Mouse (Mus musculus) midbrain, embryonic 13.5 days (tissue): Measurements from ENCODE around the gene Dennd6a. TPM values are rescaled to one million over a fixed set of nuclear protein-coding genes. Genes with fewer than 3 reads are reported as not detected.

Experiments used
- ATAC-seq: fragments of 200-750 bp; cut with Nextera tagmentation; 2 replicates; pipeline ENCODE4 v1.8.0; 2017; ENCODE audit warnings: mild to moderate bottlenecking, moderate TSS enrichment, moderate library complexity
- H3K27ac ChIP-seq: fragments of 300-500 bp; sonication (generic); 2 replicates; pipeline ENCODE4 v1.5.1; 2015; ENCODE audit warnings: inconsistent platforms, mild to moderate bottlenecking, moderate library complexity
- H3K27me3 ChIP-seq: fragments of 300-500 bp; sonication (generic); 2 replicates; pipeline ENCODE4 v1.6.1; 2015; ENCODE audit warnings: mild to moderate bottlenecking, inconsistent platforms
- H3K36me3 ChIP-seq: fragments of 300-500 bp; sonication (generic); 2 replicates; pipeline ENCODE4 v1.6.1; 2015; ENCODE audit warnings: mild to moderate bottlenecking, inconsistent platforms
- H3K4me1 ChIP-seq: fragments of 300-500 bp; sonication (generic); replicated peaks from 2 replicates; pipeline ENCODE4 v1.6.1; 2015; ENCODE audit warnings: inconsistent platforms
- H3K4me2 ChIP-seq: fragments of 300-500 bp; sonication (generic); replicated peaks from 2 replicates; pipeline ENCODE4 v1.6.1; 2015; ENCODE audit warnings: moderate library complexity, mild to moderate bottlenecking, inconsistent platforms
- H3K4me3 ChIP-seq: fragments of 300-500 bp; sonication (generic); replicated peaks from 2 replicates; pipeline ENCODE4 v1.5.1; 2015; ENCODE audit warnings: mild to moderate bottlenecking, inconsistent platforms
- H3K9ac ChIP-seq: fragments of 300-500 bp; sonication (generic); replicated peaks from 2 replicates; pipeline ENCODE4 v1.6.1; 2015; ENCODE audit warnings: mild to moderate bottlenecking, inconsistent platforms
- H3K9me3 ChIP-seq: fragments of 300-500 bp; sonication (generic); 2 replicates; pipeline ENCODE4 v1.6.1; 2016; ENCODE audit warnings: mild to moderate bottlenecking, inconsistent platforms
- WGBS: fragments of 180-500 bp; shearing (Covaris S2); methylation state at CpG from one replicate; pipeline ENCODE4 v1.1.7; 2015; 5-methylcytosine and 5-hydroxymethylcytosine counted together
- polyA plus RNA-seq: library from polyadenylated mRNA; unstranded; fragments of >200 nt; fragmentation: Nextera tagmentation; extraction: Ambion mirVana; gene quantifications from 2 replicates; pipeline ENCODE4 v1.2.1, GENCODE M21; 2015

The Dennd6a gene
- polyA plus RNA-seq, 1 experiment from 2014 or later: 21.8 TPM

DNA sequence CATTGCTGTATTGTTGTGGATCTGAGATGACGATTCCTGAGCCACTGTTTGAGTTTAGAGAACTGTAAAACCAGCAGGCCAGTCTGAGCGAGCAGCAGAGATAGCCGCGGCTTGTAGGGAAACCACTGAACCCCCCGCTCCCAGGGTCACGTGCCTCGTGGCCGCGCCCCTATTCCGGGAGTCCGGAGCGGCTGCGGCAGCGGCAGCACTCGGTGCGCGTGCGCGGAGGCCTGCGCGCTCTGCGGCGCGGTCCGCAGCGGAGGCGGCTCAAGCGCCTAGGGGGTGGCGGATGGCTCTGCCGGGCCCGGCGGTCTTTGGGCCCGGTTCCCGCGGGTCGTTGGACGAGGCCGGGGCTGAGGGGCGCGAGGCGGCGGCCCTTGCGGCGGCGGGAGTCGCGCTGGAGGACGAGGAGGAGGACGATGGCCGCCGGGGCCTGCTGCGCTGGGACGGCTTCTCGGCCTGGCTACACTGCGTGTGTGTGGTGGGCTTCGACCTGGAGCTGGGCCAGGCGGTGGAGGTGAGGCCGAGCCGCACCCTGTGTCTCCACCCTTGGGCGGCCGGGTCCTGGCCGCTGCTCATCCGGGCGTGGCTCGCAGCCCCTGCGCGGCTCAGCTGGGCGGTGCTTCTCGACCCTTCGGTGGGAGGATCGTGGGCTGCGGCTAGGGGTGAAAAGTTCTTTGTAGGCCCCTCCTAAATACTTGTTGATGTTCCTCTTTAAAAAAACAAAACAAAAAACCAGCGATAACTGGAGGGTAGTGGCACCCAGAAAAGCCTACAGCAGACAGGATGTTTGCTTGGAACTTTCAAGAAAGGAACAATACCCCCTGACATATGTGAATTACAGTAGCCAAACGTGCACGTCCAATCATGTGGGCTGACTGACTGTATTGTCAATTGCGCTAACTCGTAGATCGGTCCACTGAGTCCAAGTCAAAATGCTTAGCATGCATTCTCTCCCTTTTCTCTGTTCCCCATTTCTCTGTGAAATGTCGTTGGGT lies 6.0 kb downstream of the Dennd6a start:
- Histone ChIP-seq H3K9me3 (no peaks in the 10 kb centered on the region), H3K36me3 (no peaks in the 10 kb centered on the region), H3K4me1 (peaks cover 17% of the 10 kb centered on the region), H3K4me2 (peak overlapping the region; percentile 84), H3K27me3 (no peaks in the 10 kb centered on the region), H3K27ac (peak overlapping the region; percentile 95), H3K4me3 (peak overlapping the region; percentile 97), H3K9ac (peak overlapping the region; percentile 100)
- WGBS: under 1% methylated on average over 73 of the region's 79 CpGs
- peak; percentile 97 for ATAC-seq

DNA sequence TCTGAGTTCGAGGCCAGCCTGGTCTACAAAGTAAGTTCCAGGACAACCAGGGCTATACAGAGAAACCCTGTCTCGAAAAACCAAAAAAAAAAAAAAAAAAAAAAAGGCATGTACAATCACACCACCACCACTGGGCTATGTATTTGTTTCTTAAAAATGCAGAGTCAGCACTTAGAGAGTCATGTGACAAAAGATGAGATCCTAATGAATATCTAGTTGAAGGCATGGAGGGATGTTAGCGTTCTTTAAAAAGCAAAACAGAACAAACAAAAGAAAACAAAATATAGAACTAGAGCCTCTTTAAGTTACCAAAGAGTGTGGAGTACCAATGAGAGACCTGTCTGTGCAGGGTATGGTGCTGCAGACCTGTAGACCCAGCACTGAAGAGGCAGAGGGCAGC lies 10.0 kb downstream of the Dennd6a start:
- no peak overlapping the region for H3K9ac ChIP-seq
- no peak overlapping the region for H3K4me3 ChIP-seq
- ATAC-seq: no peak
- H3K27ac ChIP-seq: no peak overlapping the region
- no peaks in the 10 kb centered on the region for H3K27me3 ChIP-seq
- 0 out of 2 replicates have a peak, but pooled peaks cover 5% of the 10 kb centered on the region for H3K36me3 ChIP-seq
- H3K9me3 ChIP-seq: no peaks in the 10 kb centered on the region
- peaks cover 17% of the 10 kb centered on the region for H3K4me1 ChIP-seq
- 95% methylated on average over 2 of the region's 3 CpGs for WGBS
- H3K4me2 ChIP-seq: no peak overlapping the region

- no peak overlapping the region for H3K9ac ChIP-seq
- no peak overlapping the region for H3K4me2 ChIP-seq
- H3K9me3 ChIP-seq: no peaks in the 10 kb centered on the region
- H3K27ac ChIP-seq: no peak overlapping the region
- ATAC-seq: no peak
- no peaks in the 10 kb centered on the region for H3K27me3 ChIP-seq
- H3K4me3 ChIP-seq: no peak overlapping the region
- peaks cover under 1% of the 10 kb centered on the region; the same call in 1 of the 2 replicates for H3K4me1 ChIP-seq
- H3K36me3 ChIP-seq: 0 out of 2 replicates have a peak, but pooled peaks cover 5% of the 10 kb centered on the region
Measured at GRCm38 (mm10) chr14:26587116-26587515, 13.5 kb downstream of the Dennd6a start.

- Histone ChIP-seq H3K4me2 (no peak overlapping the region), H3K4me3 (no peak overlapping the region), H3K27me3 (no peaks in the 10 kb centered on the region), H3K27ac (no peak overlapping the region), H3K9ac (no peak overlapping the region), H3K9me3 (no peaks in the 10 kb centered on the region), H3K4me1 (no peaks in the 10 kb centered on the region), H3K36me3 (peaks cover 18% of the 10 kb centered on the region)
- no peak for ATAC-seq
Measured at GRCm38 (mm10) chr14:26591353-26591752, 17.7 kb downstream of the Dennd6a start.

GRCm38 (mm10) chr14:26593281-26593895 lies 19.7 kb downstream of the Dennd6a start:
- H3K27me3 ChIP-seq: no peaks in the 10 kb centered on the region
- H3K4me2 ChIP-seq: no peak overlapping the region
- H3K9ac ChIP-seq: no peak overlapping the region
- H3K36me3 ChIP-seq: peaks cover 30% of the 10 kb centered on the region
- ATAC-seq: no peak
- 86% methylated on average over 2 of the region's 2 CpGs for WGBS
- no peaks in the 10 kb centered on the region for H3K9me3 ChIP-seq
- H3K27ac ChIP-seq: no peak overlapping the region
- no peaks in the 10 kb centered on the region for H3K4me1 ChIP-seq
- no peak overlapping the region for H3K4me3 ChIP-seq

DNA sequence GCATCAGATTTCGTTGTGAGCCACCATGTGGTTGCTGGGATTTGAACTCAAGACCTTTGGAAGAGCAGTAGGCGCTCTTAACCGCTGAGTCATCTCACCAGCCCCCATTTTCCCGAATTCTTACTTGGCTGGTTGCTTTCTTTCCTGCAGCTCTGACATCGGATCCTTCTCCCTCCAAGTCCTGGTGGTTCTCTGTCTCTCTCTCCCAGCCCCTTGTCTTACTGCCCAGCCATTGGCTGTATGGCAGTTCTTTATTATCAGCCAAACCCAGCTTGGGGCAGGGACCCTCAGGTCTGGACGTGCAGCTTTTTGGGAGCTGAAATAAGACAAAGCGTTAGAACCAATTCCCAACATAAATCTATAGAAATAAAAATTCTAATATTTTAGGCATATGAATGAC lies 21.5 kb downstream of the Dennd6a start:
- 94% methylated on average over 7 of the region's 7 CpGs for WGBS
- Histone ChIP-seq H3K4me2 (no peak overlapping the region), H3K27ac (no peak overlapping the region), H3K4me1 (no peaks in the 10 kb centered on the region), H3K9ac (no peak overlapping the region), H3K4me3 (no peak overlapping the region), H3K36me3 (peaks cover 40% of the 10 kb centered on the region), H3K27me3 (no peaks in the 10 kb centered on the region), H3K9me3 (no peaks in the 10 kb centered on the region)
- no peak for ATAC-seq

GRCm38 (mm10) chr14:26595695-26596365 lies 22.2 kb downstream of the Dennd6a start:
- H3K4me1 ChIP-seq: no peaks in the 10 kb centered on the region
- no peak for ATAC-seq
- H3K4me3 ChIP-seq: no peak overlapping the region
- WGBS: 95% methylated on average over 5 of the region's 5 CpGs
- H3K36me3 ChIP-seq: peaks cover 40% of the 10 kb centered on the region
- H3K9ac ChIP-seq: no peak overlapping the region
- H3K27ac ChIP-seq: no peak overlapping the region
- no peaks in the 10 kb centered on the region for H3K9me3 ChIP-seq
- H3K4me2 ChIP-seq: no peak overlapping the region
- H3K27me3 ChIP-seq: no peaks in the 10 kb centered on the region

DNA sequence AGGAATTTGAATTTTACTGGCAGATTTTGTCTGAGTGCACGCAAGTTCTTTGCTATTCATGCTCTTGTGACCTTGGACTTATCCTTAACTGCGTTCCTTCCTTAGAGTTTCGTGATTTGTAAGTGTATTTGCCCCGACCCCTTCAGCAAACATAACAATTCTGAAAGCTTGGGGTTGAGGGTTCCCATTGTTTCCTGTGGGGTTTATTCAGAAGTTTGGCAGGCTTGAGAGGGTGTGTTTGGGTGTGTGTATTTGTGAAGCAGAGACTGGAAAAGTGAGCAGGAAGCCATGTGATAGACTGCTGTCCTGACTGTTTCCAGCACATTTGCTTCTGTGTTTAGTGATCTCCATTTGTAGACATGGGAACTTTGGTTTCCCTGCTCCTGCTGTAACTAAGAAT lies 31.7 kb downstream of the Dennd6a start:
- no peak for ATAC-seq
- Histone ChIP-seq H3K27ac (no peak overlapping the region), H3K4me1 (no peaks in the 10 kb centered on the region), H3K4me3 (no peak overlapping the region), H3K27me3 (no peaks in the 10 kb centered on the region), H3K9me3 (no peaks in the 10 kb centered on the region), H3K36me3 (peaks cover 57% of the 10 kb centered on the region), H3K9ac (no peak overlapping the region), H3K4me2 (no peak overlapping the region)
- WGBS: 78% methylated on average over 4 of the region's 4 CpGs

DNA sequence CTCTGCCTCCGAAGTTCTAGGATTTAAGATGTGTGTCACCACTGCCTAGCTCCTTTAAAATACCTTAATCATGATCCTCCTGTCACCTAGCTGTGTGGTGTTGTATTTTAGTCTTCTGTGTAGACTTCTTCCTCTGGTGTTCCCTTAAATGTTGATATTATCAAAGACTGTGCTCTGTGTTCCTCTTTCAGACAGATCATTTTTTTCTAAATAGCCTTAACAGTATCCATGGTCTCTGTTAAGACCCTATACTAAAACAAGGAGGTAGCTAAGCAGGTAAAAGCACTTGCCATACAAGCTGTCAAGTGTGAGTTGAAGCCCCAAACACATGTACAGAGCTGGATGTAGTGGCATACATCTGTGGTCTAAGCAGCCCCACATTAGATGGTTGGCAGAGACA lies 36.0 kb downstream of the Dennd6a start:
- Histone ChIP-seq H3K36me3 (peaks cover 78% of the 10 kb centered on the region), H3K27me3 (no peaks in the 10 kb centered on the region), H3K4me3 (no peak overlapping the region), H3K9ac (no peak overlapping the region), H3K4me1 (no peaks in the 10 kb centered on the region), H3K9me3 (no peaks in the 10 kb centered on the region), H3K4me2 (no peak overlapping the region), H3K27ac (no peak overlapping the region)
- 100% methylated on average over 1 of the region's 1 CpGs for WGBS
- no peak for ATAC-seq

- Histone ChIP-seq H3K9me3 (no peaks in the 10 kb centered on the region), H3K27me3 (no peaks in the 10 kb centered on the region), H3K27ac (no peak overlapping the region), H3K4me3 (no peak overlapping the region), H3K36me3 (peaks cover 76% of the 10 kb centered on the region), H3K4me2 (no peak overlapping the region), H3K4me1 (no peaks in the 10 kb centered on the region), H3K9ac (no peak overlapping the region)
- no peak for ATAC-seq
- 96% methylated on average over 4 of the region's 4 CpGs for WGBS
Measured at GRCm38 (mm10) chr14:26610689-26611088, 37.0 kb downstream of the Dennd6a start.

DNA sequence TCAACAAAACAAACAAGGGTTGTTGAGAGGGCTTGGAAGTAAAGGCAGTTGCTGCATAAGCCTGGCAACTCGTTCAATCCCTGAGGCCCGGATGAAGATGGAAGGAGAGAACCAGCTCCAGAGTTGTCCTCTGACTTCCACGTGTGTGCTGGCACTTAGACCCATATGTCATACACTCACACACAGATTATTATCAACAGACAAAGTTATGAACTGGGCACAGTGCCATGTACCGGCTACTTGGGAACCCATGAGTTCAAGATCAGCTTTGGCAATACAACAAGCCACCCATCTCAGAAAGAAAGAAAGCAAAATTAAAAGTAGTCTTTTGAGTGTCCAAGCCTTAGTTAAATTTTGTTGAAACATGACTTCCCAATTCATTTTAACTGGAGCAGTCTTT lies 51.6 kb downstream of the Dennd6a start:
- H3K4me3 ChIP-seq: no peak overlapping the region
- no peak for ATAC-seq
- H3K27ac ChIP-seq: no peak overlapping the region
- H3K4me2 ChIP-seq: no peak overlapping the region
- no peaks in the 10 kb centered on the region for H3K9me3 ChIP-seq
- H3K9ac ChIP-seq: no peak overlapping the region
- peaks cover 86% of the 10 kb centered on the region for H3K36me3 ChIP-seq
- no peaks in the 10 kb centered on the region for H3K27me3 ChIP-seq
- no peaks in the 10 kb centered on the region for H3K4me1 ChIP-seq
- 93% methylated on average over 4 of the region's 4 CpGs for whole genome bisulfite sequencing

GRCm38 (mm10) chr14:26626605-26627140 lies 53.0 kb downstream of the Dennd6a start:
- H3K4me3 ChIP-seq: no peak overlapping the region
- no peak overlapping the region for H3K9ac ChIP-seq
- peaks cover 81% of the 10 kb centered on the region for H3K36me3 ChIP-seq
- no peak for ATAC-seq
- H3K27me3 ChIP-seq: no peaks in the 10 kb centered on the region
- H3K4me2 ChIP-seq: no peak overlapping the region
- no peaks in the 10 kb centered on the region for H3K9me3 ChIP-seq
- H3K27ac ChIP-seq: no peak overlapping the region
- H3K4me1 ChIP-seq: no peaks in the 10 kb centered on the region
- 93% methylated on average over 5 of the region's 5 CpGs for WGBS
